Comparison of ENCODE assay signal across 23 mouse cellular contexts in the genomic region with DNA sequence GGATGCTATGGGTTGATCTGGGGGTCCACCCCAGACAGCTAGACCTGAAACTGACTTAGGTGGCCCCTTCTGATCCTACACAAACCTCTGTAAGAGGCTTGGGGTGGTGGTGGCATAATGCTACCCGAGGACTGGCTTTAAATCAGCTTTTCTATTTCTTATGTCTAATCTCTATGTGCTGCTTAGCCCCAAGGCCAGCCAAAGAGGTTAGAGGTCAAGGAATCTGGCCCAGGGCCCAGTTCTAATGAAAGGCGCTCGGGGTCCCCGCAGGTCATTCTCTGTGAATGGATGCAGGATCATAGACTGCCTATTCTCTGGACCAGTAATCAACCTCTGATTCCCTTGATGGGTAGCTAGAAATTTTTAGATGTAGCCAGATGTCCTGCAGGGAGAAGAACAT. TPM values are rescaled to one million over a fixed set of nuclear protein-coding genes. Genes with fewer than 3 reads are reported as not detected.
DNase-seq lines count a peak whose midpoint lies in the region; ATAC-seq and TF ChIP-seq lines count a peak whose summit lies in the region.
"Had no signal": no experiment of that assay in that cellular context is flagged by ENCODE, and none has a peak within 500 bp of the region (broad histone marks: within the 10 kb centered on the region; RNA-seq: fewer than 3 reads in every experiment).

No protein-coding gene starts in this region.

- H3K9ac ChIP-seq in lung, postnatal 0 days (replicated peaks; ENCODE audit: low read depth) = no peak overlapping the region
- H3K9ac ChIP-seq: embryonic facial prominence, embryonic 13.5 days; embryonic facial prominence, embryonic 15.5 days; forebrain, embryonic 12.5 days had no signal

- no peaks in the 10 kb centered on the region for H3K4me1 ChIP-seq in lung, postnatal 0 days (ENCODE audit: insufficient read depth, low read depth, low read length)
- H3K4me1 ChIP-seq: embryonic facial prominence, embryonic 13.5 days; embryonic facial prominence, embryonic 15.5 days had no signal

- H3K4me3 ChIP-seq in lung, postnatal 0 days (ENCODE audit: low read depth, low read length) = no peak overlapping the region
- H3K4me3 ChIP-seq: embryonic facial prominence, embryonic 13.5 days; embryonic facial prominence, embryonic 15.5 days; erythroblast, embryonic 14.5 days; forebrain, embryonic 10.5 days; forebrain, embryonic 12.5 days had no signal

- 85% methylated on average over 4 of the region's 4 CpGs for WGBS in lung, postnatal 0 days

- TF ChIP-seq CTCF in lung, postnatal 0 days (IDR thresholded peaks at IDR 0.05) = no peak

- no peak for TF ChIP-seq EP300 in lung, postnatal 0 days (IDR thresholded peaks at IDR 0.05)

- no peak overlapping the region for H3K4me2 ChIP-seq in lung, postnatal 0 days (replicated peaks; ENCODE audit: low read depth, low read length)
- H3K4me2 ChIP-seq: embryonic facial prominence, embryonic 13.5 days; embryonic facial prominence, embryonic 15.5 days; forebrain, embryonic 12.5 days had no signal

- H3K36me3 ChIP-seq in lung, postnatal 0 days (ENCODE audit: insufficient read depth, low read length) = no peaks in the 10 kb centered on the region
- H3K36me3 ChIP-seq: embryonic facial prominence, embryonic 13.5 days; embryonic facial prominence, embryonic 15.5 days; forebrain, embryonic 10.5 days; forebrain, embryonic 12.5 days had no signal

- no peak for ATAC-seq in lung, postnatal 0 days
- ATAC-seq: forebrain, embryonic 14.5 days; forebrain, embryonic 16.5 days had no signal

- H3K27ac ChIP-seq in lung, postnatal 0 days (ENCODE audit: low read length) = no peak overlapping the region
- H3K27ac ChIP-seq: embryonic facial prominence, embryonic 13.5 days; embryonic facial prominence, embryonic 15.5 days; forebrain, embryonic 10.5 days; forebrain, embryonic 12.5 days had no signal

- H3K27me3 ChIP-seq in lung, postnatal 0 days (replicated peaks; ENCODE audit: insufficient read depth, low read length) = no peaks in the 10 kb centered on the region
- H3K27me3 ChIP-seq: embryonic facial prominence, embryonic 13.5 days; embryonic facial prominence, embryonic 15.5 days had no signal

- no peaks in the 10 kb centered on the region for H3K9me3 ChIP-seq in lung, postnatal 0 days (ENCODE audit: low read length)
- H3K9me3 ChIP-seq: embryonic facial prominence, embryonic 13.5 days had no signal

- peak; percentile 41 for DNase-seq in adrenal gland, postnatal 10 days
- no peak for DNase-seq in adrenal gland, postnatal 4 days (ENCODE audit: low spot score in 2 of 2)
- peak; percentile 27 for DNase-seq in ovary, postnatal 36 days (ENCODE audit: low spot score)
- DNase-seq in ovary, postnatal 10 days (ENCODE audit: low spot score) = no peak
- peak; percentile 69 for DNase-seq in testis, postnatal 10 days (ENCODE audit: low spot score)
- no peak for DNase-seq in testis, postnatal 14 days (ENCODE audit: low spot score)
- DNase-seq in retina, postnatal 7 days (ENCODE audit: low read depth, low spot score) = peak; percentile 42
- DNase-seq in lung, postnatal 0 days (ENCODE audit: low spot score) = no peak
- DNase-seq: adrenal gland, adult 2 months; cerebellum, adult 11 months; cerebellum, adult 18-20 months; cerebellum, adult 8-10 months; cerebellum, adult 9-11 months; cerebellum, postnatal 14 days; cerebellum, postnatal 36 days; embryo, embryonic 11 days had no signal

RNA-seq across cellular contexts. Expression of a gene that starts 24.5 kb away (rescaled TPM):
- total RNA-seq in adrenal gland, postnatal 10 days (2021) = 100 to 1,000 TPM; 113 to 121 TPM
- total RNA-seq in adrenal gland, postnatal 4 days (2021) = 100 to 1,000 TPM; 134 TPM
- polyA plus RNA-seq in lung, postnatal 0 days (2015; fragmentation: Nextera tagmentation; extraction: Ambion mirVana) = 25.4 and 32.0 TPM in 2 replicates

Comparison
In these comparisons a context has a peak if more than half of its experiments do, and no peak if none do; other contexts are left out.
1. DNase-seq: peak in adrenal gland, postnatal 10 days (single experiment), ovary, postnatal 36 days (single experiment), testis, postnatal 10 days (single experiment) and retina, postnatal 7 days (single experiment); none in adrenal gland, postnatal 4 days (0 of 2), ovary, postnatal 10 days (single experiment), testis, postnatal 14 days (single experiment) and lung, postnatal 0 days (single experiment).